Mouse (Mus musculus): ENCODE results near the gene AA986860.
A peak's percentile ranks its signal among the peaks of the same experiment; 100 is the strongest.

The AA986860 gene

GRCm38 (mm10) chr1:130775691-130776331, 44.0 kb downstream of the AA986860 start:
- no peak for DNase-seq (ENCODE audit: low spot score in 2 of 2)

GRCm38 (mm10) chr1:130776645-130777044, 44.9 kb downstream of the AA986860 start:
- DNase-seq (ENCODE audit: low spot score in 2 of 2): no peak

- DNase-seq (ENCODE audit: low spot score in 2 of 2): no peak
Measured at GRCm38 (mm10) chr1:130779867-130780266, 48.1 kb downstream of the AA986860 start.

GRCm38 (mm10) chr1:130784054-130784453, 52.3 kb downstream of the AA986860 start:
- peak in 1 of 2 experiments; percentile 12 for DNase-seq (ENCODE audit: low spot score in 2 of 2)

GRCm38 (mm10) chr1:130787001-130787400, 55.2 kb downstream of the AA986860 start:
- no peak for DNase-seq (ENCODE audit: low spot score in 2 of 2)

- DNase-seq (ENCODE audit: low spot score in 2 of 2): no peak
Measured at GRCm38 (mm10) chr1:130789512-130790451, 58.0 kb downstream of the AA986860 start.

Measured in frontal cortex, postnatal 25 days (tissue).